Mouse (Mus musculus): ENCODE results near the gene Mapkapk3. TPM values are rescaled to one million over a fixed set of nuclear protein-coding genes. Genes with fewer than 3 reads are reported as not detected.
A peak's percentile ranks its signal among the peaks of the same experiment; 100 is the strongest.

Mapkapk3 gene
- total RNA-seq (2014; rRNA removed) = 1.8 and 3.4 TPM in 2 replicates
- 3.9 and 6.0 TPM in 2 replicates for polyA plus RNA-seq (2012; rRNA removed)

DNA sequence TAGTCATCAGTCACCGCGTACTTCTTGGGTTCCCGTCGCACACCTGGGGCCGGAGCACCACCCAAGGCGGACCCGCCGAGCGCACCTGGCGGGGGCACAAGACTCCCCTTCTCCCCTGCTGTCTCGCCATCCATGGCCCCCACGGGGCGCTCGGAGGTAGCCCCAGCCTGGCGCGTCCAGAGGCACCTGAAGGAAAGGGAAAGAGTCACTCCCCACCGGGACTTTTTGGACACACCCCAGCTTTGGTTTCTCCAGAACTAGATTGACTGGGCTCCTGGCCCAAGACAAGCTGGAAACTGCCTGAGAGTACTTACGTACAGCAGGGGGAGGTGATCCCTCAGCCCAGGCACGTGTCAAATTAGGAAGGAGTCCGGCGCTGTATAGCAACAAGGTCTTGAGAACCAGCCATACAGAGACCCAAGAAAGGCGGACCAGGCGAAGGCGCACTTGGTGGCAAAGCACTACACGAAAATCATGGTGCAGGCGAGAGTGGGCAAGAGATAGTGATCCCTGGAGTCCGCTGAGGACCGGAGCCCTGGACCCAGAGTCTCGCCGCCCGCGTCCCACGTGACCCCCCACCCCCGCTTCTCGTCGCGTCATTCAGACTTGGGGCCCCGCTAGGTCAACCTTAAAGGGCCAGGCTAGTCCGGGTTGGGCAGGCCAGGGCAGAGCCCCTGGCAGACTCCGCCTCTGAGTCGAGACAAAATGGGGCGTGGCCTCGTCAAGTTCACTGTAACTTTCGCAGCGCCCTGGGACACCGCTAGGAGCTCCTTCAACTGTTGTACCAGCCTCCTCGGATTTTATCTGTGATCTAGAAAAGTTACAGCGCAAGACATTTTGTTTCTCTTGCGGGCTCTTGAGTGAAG lies at the start of gene Mapkapk3:
TSS of gene Mapkapk3 (minus strand) at position 667 of the 866 bp plus-strand sequence.
- 4% methylated on average over 49 of the region's 49 CpGs for WGBS
- peak; percentile 85 for DNase-seq (ENCODE audit: extremely low read depth, low read depth, low spot score)
- TF ChIP-seq POLR2A (IDR thresholded peaks at IDR 0.05; ENCODE audit: extremely low read depth, insufficient read depth, low read length) = no peak
- peak; percentile 54; the same call in 1 of the 2 replicates for TF ChIP-seq CTCF (IDR thresholded peaks at IDR 0.05; ENCODE audit: low read depth, low read length)
- Histone ChIP-seq H3K4me3 (ENCODE audit: insufficient read depth, low read depth, low read length) (peak within 1 kb of the TSS; percentile 53), H3K36me3 (ENCODE audit: control insufficient read depth, insufficient read depth, low read length) (no peaks in the 10 kb centered on the region), H3K9ac (ENCODE audit: low read depth, low read length) (peak within 1 kb of the TSS; percentile 63), H3K4me1 (ENCODE audit: control insufficient read depth, insufficient read depth, low read length) (peaks cover 1% of the 10 kb centered on the region; the same call in 1 of the 2 replicates), H3K79me2 (ENCODE audit: control insufficient read depth, insufficient read depth, low read length) (no peaks in the 10 kb centered on the region), H3K27me3 (ENCODE audit: control insufficient read depth, insufficient read depth, low read length) (no peaks in the 10 kb centered on the region), H3K27ac (replicated peaks; ENCODE audit: insufficient read depth, low read depth, low read length) (peak within 1 kb of the TSS; percentile 28)

DNA sequence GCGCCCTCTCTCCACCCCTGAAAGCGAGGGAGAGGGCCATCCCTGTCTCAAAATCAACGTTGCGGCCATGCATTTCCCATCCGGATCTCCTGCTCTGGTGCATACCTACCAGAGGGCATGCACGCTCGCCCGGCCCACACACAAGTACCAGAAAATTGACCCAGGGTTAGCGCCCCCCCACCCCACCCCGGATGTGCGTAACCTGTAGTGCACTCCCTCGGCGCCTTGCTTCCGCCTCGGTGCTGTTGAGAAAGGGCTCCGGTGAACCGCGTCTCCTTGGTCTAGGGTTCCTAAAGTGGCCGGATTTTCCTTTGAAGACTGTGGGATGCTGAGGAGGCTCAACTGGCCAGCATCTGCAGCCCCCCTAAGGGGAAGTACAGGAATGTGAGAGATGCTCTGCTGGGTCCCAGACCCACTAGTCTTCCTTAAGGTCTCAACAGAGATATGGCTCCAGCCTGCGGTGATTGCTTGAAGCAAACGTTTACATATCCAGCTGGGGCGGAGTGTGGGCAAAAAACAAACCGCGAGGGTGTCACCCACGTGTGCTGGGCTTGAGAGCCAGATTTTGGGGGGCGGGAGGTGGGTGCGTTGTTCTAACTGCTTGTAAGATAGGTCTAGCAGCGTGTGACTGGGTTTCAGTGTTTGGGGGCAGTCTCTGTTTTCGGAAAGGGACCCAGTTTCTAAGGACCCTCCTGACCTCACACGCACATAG lies 48.7 kb upstream of the Mapkapk3 start, which contains the start of gene Hemk1:
TSS of gene Hemk1 (minus strand) at position 179 of the 712 bp plus-strand sequence.
- H3K4me1 ChIP-seq (ENCODE audit: control insufficient read depth, insufficient read depth, low read length) = peaks cover 6% of the 10 kb centered on the region; the same call in 1 of the 2 replicates
- 3% methylated on average over 30 of the region's 30 CpGs for WGBS
- 0 out of 2 replicates have a peak, but pooled peaks have one; percentile 1 for TF ChIP-seq CTCF (IDR thresholded peaks at IDR 0.05; ENCODE audit: low read depth, low read length)
- no peak for TF ChIP-seq POLR2A (IDR thresholded peaks at IDR 0.05; ENCODE audit: extremely low read depth, insufficient read depth, low read length)
- peak within 1 kb of the TSS; percentile 80 for H3K9ac ChIP-seq (ENCODE audit: low read depth, low read length)
- DNase-seq (ENCODE audit: extremely low read depth, low read depth, low spot score) = peak; percentile 75
- peak within 1 kb of the TSS; percentile 64 for H3K27ac ChIP-seq (replicated peaks; ENCODE audit: insufficient read depth, low read depth, low read length)
- H3K79me2 ChIP-seq (ENCODE audit: control insufficient read depth, insufficient read depth, low read length) = peaks cover 3% of the 10 kb centered on the region; the same call in 1 of the 2 replicates
- H3K27me3 ChIP-seq (ENCODE audit: control insufficient read depth, insufficient read depth, low read length) = no peaks in the 10 kb centered on the region
- H3K36me3 ChIP-seq (ENCODE audit: control insufficient read depth, insufficient read depth, low read length) = no peaks in the 10 kb centered on the region
- H3K4me3 ChIP-seq (ENCODE audit: insufficient read depth, low read depth, low read length) = peak within 1 kb of the TSS; percentile 71

DNA sequence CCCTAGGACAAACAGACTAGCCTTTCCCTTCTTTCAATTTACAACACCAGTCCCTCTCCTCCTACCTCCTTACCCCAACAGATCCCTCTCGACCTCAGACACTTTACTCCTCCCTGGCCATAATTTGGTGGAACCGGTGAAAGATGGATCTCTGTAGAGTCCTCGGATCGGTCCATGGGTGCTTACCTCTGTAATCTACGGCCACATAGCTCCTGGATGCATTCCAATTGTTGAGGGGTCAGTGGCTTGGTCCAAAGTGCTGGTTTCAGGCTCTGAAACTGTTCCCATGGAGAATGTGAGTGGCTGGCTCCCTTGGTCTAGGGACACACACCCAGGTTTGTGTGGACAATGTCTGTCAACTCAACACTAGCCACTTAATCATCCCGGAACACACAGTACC lies 46.7 kb upstream of the Mapkapk3 start:
- WGBS = 77% methylated on average over 6 of the region's 6 CpGs
- DNase-seq (ENCODE audit: extremely low read depth, low read depth, low spot score) = no peak
- TF ChIP-seq POLR2A (IDR thresholded peaks at IDR 0.05; ENCODE audit: extremely low read depth, insufficient read depth, low read length) = no peak
- Histone ChIP-seq H3K4me3 (ENCODE audit: insufficient read depth, low read depth, low read length) (no peak overlapping the region), H3K36me3 (ENCODE audit: control insufficient read depth, insufficient read depth, low read length) (no peaks in the 10 kb centered on the region), H3K27me3 (ENCODE audit: control insufficient read depth, insufficient read depth, low read length) (no peaks in the 10 kb centered on the region), H3K79me2 (ENCODE audit: control insufficient read depth, insufficient read depth, low read length) (peaks cover 3% of the 10 kb centered on the region; the same call in 1 of the 2 replicates), H3K9ac (ENCODE audit: low read depth, low read length) (no peak overlapping the region), H3K4me1 (ENCODE audit: control insufficient read depth, insufficient read depth, low read length) (peaks cover 6% of the 10 kb centered on the region; the same call in 1 of the 2 replicates), H3K27ac (replicated peaks; ENCODE audit: insufficient read depth, low read depth, low read length) (no peak overlapping the region)

DNA sequence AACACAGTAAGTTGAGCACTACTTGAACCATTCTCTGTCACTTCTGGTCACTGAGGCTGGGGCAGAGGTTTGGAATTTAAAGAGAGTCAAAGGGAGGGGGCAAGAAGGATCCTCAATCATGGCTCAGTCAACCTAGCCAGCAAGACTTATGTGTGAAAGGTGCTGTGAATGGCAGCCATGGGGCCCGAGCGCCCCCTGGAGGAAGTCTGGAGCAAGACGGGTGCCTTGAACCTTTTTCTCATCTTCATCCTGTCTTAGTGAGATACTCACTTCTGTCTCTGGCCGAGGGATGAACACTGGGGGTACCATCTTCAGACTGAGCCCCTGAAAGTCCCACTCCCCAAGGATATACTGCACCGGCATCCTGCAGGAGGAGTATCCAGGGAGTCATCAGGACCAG lies 46.2 kb upstream of the Mapkapk3 start:
- no peak for TF ChIP-seq POLR2A (IDR thresholded peaks at IDR 0.05; ENCODE audit: extremely low read depth, insufficient read depth, low read length)
- TF ChIP-seq CTCF (IDR thresholded peaks at IDR 0.05; ENCODE audit: low read depth, low read length) = peak; percentile 97
- 7% methylated on average over 5 of the region's 5 CpGs for WGBS
- Histone ChIP-seq H3K27ac (replicated peaks; ENCODE audit: insufficient read depth, low read depth, low read length) (no peak overlapping the region), H3K4me3 (ENCODE audit: insufficient read depth, low read depth, low read length) (no peak overlapping the region), H3K4me1 (ENCODE audit: control insufficient read depth, insufficient read depth, low read length) (peaks cover 4% of the 10 kb centered on the region; the same call in 1 of the 2 replicates), H3K79me2 (ENCODE audit: control insufficient read depth, insufficient read depth, low read length) (peaks cover 3% of the 10 kb centered on the region; the same call in 1 of the 2 replicates), H3K9ac (ENCODE audit: low read depth, low read length) (no peak overlapping the region), H3K36me3 (ENCODE audit: control insufficient read depth, insufficient read depth, low read length) (no peaks in the 10 kb centered on the region), H3K27me3 (ENCODE audit: control insufficient read depth, insufficient read depth, low read length) (no peaks in the 10 kb centered on the region)
- peak; percentile 43 for DNase-seq (ENCODE audit: extremely low read depth, low read depth, low spot score)

DNA sequence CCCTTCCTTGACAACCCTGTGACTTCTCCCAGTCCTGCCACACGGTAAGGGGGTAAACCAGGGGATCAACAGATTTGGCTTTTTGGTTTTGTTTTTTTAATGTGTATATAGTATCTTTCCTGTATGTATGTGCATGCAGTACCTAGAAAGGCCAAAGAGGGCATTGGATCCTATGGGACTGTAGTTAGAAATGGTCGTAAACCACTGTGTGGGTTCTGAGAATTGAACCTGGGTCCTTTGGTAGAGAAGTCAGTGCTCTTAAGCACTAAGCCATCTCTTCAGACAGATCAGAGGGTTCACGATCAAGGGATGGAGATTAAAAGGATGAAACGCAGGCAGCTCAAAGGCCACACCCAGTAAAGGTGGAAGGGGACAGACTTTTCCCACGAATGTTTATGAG lies 45.4 kb upstream of the Mapkapk3 start:
- WGBS = 89% methylated on average over 5 of the region's 5 CpGs

More for the DNA sequence above, 45.4 kb upstream of the Mapkapk3 start:
- no peaks in the 10 kb centered on the region for H3K36me3 ChIP-seq (ENCODE audit: control insufficient read depth, insufficient read depth, low read length)
- H3K4me3 ChIP-seq (ENCODE audit: insufficient read depth, low read depth, low read length) = no peak overlapping the region
- peaks cover 3% of the 10 kb centered on the region; the same call in 1 of the 2 replicates for H3K79me2 ChIP-seq (ENCODE audit: control insufficient read depth, insufficient read depth, low read length)
- H3K9ac ChIP-seq (ENCODE audit: low read depth, low read length) = no peak overlapping the region
- no peak for DNase-seq (ENCODE audit: extremely low read depth, low read depth, low spot score)
- no peak overlapping the region for H3K27ac ChIP-seq (replicated peaks; ENCODE audit: insufficient read depth, low read depth, low read length)
- TF ChIP-seq CTCF (IDR thresholded peaks at IDR 0.05; ENCODE audit: low read depth, low read length) (no peak), POLR2A (IDR thresholded peaks at IDR 0.05; ENCODE audit: extremely low read depth, insufficient read depth, low read length) (no peak)
- no peaks in the 10 kb centered on the region for H3K27me3 ChIP-seq (ENCODE audit: control insufficient read depth, insufficient read depth, low read length)
- H3K4me1 ChIP-seq (ENCODE audit: control insufficient read depth, insufficient read depth, low read length) = 0 out of 2 replicates have a peak, but pooled peaks cover 3% of the 10 kb centered on the region
